Mouse (Mus musculus) olfactory bulb, adult 2 months (tissue): ENCODE data around the gene Aldh4a1. TPM values are rescaled to one million over a fixed set of nuclear protein-coding genes. Genes with fewer than 3 reads are reported as not detected.

ENCODE experiments used
- H3K27ac ChIP-seq: fragments of 200-500 bp; 2 replicates; pipeline ENCODE4 v1.5.1; 2012; ENCODE audit warnings: low read depth, low read length; ENCODE audit not compliant: insufficient read depth
- H3K4me1 ChIP-seq: fragments of 200-500 bp; 2 replicates; pipeline ENCODE4 v1.6.1; 2012; ENCODE audit warnings: low read length; ENCODE audit not compliant: control insufficient read depth, insufficient read depth
- H3K4me3 ChIP-seq: fragments of 200-500 bp; 2 replicates; pipeline ENCODE4 v1.5.1; 2012; ENCODE audit warnings: mild to moderate bottlenecking, low read depth, low read length, moderate library complexity; ENCODE audit not compliant: insufficient read depth
- CTCF ChIP-seq: fragments of 200-500 bp; IDR thresholded peaks from 2 replicates; pipeline ENCODE4 v1.5.1; 2012; ENCODE audit warnings: low read depth, mild to moderate bottlenecking, low read length, moderate library complexity; ENCODE audit not compliant: insufficient read depth
- POLR2A ChIP-seq: fragments of 200-500 bp; IDR thresholded peaks from 2 replicates; pipeline ENCODE4 v1.6.1; 2012; ENCODE audit warnings: mild to moderate bottlenecking, low read depth, low read length, moderate library complexity; ENCODE audit not compliant: insufficient read depth
- WGBS: fragments of 180-500 bp; shearing (Covaris S2); methylation state at CpG from one replicate; pipeline ENCODE4 v1.1.7; 2018; 5-methylcytosine and 5-hydroxymethylcytosine counted together
- polyA plus RNA-seq: library from polyadenylated mRNA; stranded (reverse); fragments of >200 nt; gene quantifications from 2 replicates; pipeline ENCODE4 v1.2.4, GENCODE M21; 2012; ENCODE audit warnings: low replicate concordance; ENCODE audit not compliant: missing spikeins, insufficient read depth, insufficient read length

The Aldh4a1 gene
- polyA plus RNA-seq, 1 experiment = not detected

DNA sequence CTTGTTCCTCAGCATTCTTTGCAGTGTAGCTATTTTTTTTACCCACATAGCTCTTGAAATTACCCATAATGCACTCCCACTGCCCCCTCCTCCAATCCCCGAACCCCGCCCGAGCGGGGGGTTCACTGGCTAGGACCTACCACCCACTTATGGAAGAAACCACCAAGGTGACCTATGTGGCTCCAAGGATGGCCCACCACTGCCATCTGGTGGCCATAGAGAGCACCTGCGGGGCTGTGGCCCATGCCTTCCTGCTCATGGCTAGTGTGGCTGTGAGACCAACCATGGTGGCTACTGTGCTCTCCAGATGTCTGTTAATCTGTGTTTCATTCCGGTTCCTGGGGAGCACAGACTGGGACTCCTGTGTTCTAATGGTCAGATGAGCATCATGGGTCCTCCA lies 47.2 kb downstream of the Aldh4a1 start:
- 7% methylated on average over 6 of the region's 6 CpGs for WGBS
- Histone ChIP-seq H3K4me3 (no peak overlapping the region), H3K4me1 (peaks cover 6% of the 10 kb centered on the region), H3K27ac (no peak overlapping the region)
- no peak for TF ChIP-seq POLR2A
- peak; percentile 95 for TF ChIP-seq CTCF

DNA sequence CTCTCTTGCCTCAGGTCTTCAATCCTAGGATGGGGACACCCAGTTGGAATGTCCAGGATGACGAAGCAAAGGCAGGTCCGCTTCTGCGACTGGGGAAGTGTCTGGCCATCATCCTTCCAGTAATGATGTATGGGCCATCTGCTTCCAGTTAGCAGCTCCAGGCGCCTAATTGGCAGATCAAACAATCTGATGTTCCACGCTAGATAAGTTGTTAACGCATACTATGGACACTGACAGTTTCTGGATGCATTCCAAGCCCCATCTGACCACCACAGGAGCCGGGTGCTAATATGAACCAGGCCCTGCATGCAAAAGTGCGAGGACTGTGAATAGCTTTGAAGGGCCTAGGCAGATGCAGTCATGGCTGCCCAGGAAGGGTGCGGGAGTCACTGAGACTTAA lies 53.0 kb downstream of the Aldh4a1 start:
- Histone ChIP-seq H3K27ac (no peak overlapping the region), H3K4me3 (no peak overlapping the region), H3K4me1 (no peaks in the 10 kb centered on the region)
- WGBS = 85% methylated on average over 9 of the region's 9 CpGs
- TF ChIP-seq CTCF (no peak), POLR2A (no peak)

DNA sequence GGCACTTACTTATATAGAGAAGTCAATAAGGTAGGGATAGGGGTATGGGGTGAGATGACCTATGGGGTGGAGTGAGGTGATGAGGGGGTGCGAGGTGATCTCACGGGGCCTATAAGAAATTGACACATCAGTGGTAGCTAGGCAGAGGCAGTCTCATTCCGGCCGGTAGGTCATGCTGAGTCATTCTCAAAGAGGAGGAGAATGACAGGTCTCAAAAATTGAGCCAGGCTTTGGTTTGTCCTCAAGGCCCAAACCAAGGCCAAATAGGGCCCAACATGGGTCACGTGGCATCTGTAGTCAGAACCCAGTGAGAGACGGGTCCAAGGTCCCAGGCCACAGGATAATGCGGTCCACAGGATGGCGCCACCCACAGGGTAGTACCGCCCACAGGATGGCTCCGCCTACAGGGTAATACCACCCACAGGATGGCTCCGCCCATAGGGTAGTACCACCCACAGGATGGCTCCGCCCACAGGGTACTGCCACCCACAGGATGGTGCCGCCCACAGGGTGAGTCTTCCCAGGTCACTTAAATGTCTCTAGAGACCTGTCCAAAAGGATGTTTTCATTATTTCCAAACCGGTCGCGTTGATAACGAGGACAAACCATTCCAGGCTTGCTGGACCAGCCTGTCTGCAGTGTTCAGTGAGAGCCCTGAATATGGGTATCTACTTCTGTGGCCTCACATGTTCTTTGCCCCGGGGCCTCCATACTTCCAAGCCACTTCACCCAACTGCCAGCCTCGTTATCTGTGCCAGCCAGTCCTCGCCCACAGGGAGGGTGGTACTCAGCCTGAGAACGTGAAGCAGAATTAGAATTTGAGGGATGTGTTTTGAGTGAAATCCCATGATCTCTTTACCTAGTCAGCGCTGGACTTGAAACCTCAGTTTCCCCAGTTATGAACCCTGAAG lies 61.3 kb downstream of the Aldh4a1 start:
- WGBS = 79% methylated on average over 22 of the region's 22 CpGs
- no peak for TF ChIP-seq CTCF
- TF ChIP-seq POLR2A = no peak
- H3K27ac ChIP-seq = no peak overlapping the region
- H3K4me3 ChIP-seq = no peak overlapping the region
- no peaks in the 10 kb centered on the region for H3K4me1 ChIP-seq

DNA sequence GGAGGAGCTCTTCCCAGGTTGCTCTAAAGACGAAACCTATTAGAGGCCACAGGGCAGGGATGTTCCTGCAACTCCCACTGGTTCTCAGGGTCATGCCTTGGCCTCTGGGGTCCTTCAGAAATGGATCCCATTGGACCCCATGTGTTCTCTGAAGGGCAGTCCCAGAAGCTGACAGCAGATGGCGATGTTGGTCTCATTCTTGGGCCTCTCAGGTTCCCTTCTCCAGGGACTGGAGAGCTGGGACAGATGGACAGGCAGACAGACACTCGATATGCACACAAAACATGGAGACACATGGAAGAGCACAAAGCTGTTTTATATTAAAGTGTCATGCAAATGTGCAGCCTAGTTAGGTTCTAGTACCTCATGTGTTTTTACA lies 62.0 kb downstream of the Aldh4a1 start:
- TF ChIP-seq POLR2A (no peak), CTCF (peak; percentile 72; the same call in 1 of the 2 replicates)
- Histone ChIP-seq H3K27ac (no peak overlapping the region), H3K4me1 (no peaks in the 10 kb centered on the region), H3K4me3 (no peak overlapping the region)
- WGBS = 15% methylated on average over 3 of the region's 3 CpGs

DNA sequence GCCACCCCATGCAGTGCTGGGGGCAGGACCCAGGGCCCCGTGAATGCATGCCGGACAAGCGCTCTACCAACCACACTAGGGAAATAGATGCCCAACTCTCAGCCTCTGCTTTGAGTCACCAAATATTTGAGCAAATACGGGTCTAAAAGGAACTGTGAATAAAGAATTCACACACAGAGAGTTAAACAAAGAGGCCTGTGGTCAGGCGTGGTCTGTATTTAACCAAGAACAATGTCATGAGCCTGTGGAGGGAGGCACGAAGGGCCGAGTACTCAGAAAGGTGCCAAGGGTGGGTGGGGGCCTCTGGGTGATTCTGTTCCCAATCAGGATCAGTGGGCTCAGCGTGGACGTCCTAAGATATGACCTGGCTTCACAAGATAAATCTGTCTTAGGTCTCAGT lies 65.4 kb downstream of the Aldh4a1 start:
- TF ChIP-seq CTCF (no peak), POLR2A (no peak)
- 69% methylated on average over 9 of the region's 9 CpGs for WGBS
- no peak overlapping the region for H3K27ac ChIP-seq
- no peak overlapping the region for H3K4me3 ChIP-seq
- H3K4me1 ChIP-seq = no peaks in the 10 kb centered on the region

DNA sequence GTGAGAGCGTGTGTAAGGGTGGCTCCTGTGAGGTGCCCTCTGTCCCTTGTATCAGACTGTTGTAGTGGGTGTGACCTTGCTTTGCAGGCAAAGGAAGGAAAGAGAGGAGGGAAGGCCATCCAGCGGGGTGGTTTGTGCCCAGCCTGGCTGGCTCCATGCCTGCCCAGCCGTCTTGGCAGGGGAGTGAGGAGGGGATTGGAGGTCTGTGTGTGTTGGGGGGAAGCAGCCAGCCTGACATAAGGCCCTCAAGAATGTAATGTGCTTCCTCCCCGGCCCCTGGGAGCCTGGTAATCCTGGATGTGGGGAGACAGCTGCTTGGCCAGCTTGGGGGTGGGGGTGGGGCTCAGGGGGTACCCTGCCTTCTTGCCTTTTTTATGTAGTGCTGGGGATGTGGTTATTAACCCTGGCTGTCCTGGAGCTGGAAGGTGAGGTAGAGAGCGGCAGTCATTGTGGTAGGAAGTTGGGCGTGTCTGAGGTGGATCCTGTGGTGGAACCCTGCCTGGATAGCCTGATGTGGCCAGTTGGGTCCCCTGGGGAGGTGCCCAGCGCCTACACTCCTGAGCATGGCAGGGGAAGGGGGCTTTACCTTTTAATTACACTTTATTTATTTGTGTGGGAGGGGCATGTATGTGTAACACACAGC lies 67.1 kb downstream of the Aldh4a1 start:
- 62% methylated on average over 7 of the region's 7 CpGs for WGBS
- H3K4me3 ChIP-seq = no peak overlapping the region
- no peak overlapping the region for H3K27ac ChIP-seq
- H3K4me1 ChIP-seq = no peaks in the 10 kb centered on the region
- no peak for TF ChIP-seq CTCF
- TF ChIP-seq POLR2A = no peak

DNA sequence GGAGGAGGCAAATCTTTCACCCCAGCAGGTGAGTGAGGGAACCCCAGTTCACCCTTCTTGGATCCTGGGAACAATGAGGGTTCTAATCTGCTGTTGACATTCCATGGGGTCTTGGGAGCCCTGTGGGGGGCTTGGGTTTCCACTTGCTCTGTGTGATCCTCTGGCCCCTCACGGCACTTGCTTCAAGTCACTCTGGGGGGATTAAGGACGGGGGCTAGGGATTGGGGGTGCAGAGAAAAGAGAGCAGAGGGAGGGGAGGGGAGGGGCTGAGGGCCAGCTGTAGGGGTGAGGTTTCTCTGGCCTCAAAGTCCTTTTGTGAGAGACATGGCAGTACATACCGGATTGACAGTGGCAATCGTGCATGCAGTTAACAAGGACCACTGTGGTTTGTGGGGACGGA lies 70.6 kb downstream of the Aldh4a1 start:
- 50% methylated on average over 5 of the region's 5 CpGs for WGBS
- H3K27ac ChIP-seq = no peak overlapping the region
- H3K4me1 ChIP-seq = no peaks in the 10 kb centered on the region
- H3K4me3 ChIP-seq = no peak overlapping the region
- TF ChIP-seq CTCF (no peak), POLR2A (no peak)

DNA sequence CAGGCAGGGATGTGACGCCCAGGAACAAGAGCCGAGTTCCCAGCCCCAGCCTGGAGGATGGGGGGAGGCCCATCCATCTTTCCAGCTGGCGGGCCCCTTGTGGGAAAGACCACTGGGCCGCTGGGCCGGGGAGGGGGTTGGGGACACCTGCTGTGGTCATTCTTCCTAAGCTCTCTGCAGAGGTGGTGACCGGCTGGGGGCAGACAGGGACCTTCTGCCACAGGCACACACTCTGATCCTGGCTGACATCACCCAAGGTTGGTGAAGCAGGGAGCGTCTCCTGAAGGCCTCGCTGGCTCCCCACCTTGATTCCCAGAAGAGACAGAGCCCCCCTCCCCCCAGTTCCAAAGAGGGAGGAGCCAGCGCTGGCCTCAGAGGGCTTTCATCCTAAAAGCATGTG lies 75.1 kb downstream of the Aldh4a1 start:
- no peak for TF ChIP-seq CTCF
- no peak for TF ChIP-seq POLR2A
- Histone ChIP-seq H3K27ac (no peak overlapping the region), H3K4me1 (no peaks in the 10 kb centered on the region), H3K4me3 (no peak overlapping the region)
- 45% methylated on average over 9 of the region's 9 CpGs for WGBS

DNA sequence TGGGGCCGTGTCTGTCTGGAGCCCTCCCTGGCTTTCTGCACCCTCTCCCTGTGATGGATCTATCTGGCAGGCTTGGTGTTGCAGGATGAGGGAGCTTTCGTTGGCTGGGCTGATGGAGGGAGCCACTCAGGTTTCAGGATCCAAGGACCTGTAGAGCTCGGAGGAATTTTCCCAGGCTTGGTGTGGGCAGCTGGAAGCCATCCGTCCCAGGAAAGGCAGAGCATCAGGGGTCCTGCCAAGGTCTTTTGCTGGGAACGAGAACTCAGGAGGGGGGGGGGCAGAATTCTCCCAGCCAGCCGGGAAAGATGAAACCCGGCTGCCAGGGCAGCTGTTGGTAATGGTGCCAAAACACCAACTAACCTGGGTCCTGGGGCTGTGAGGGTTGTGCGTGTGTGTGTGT lies 75.9 kb downstream of the Aldh4a1 start:
- Histone ChIP-seq H3K4me3 (no peak overlapping the region), H3K27ac (no peak overlapping the region), H3K4me1 (no peaks in the 10 kb centered on the region)
- TF ChIP-seq CTCF (no peak), POLR2A (no peak)
- WGBS = 73% methylated on average over 8 of the region's 8 CpGs

Other genes with a start within 250 kb of the Aldh4a1 start
- gene Iffo2, start 92.3 kb upstream of the Aldh4a1 start, polyA plus RNA-seq = not detected in 2 replicates
- gene Gm21969, start 19.7 kb upstream of the Aldh4a1 start, polyA plus RNA-seq = not detected in 2 replicates
- gene Tas1r2, start 30.7 kb downstream of the Aldh4a1 start, polyA plus RNA-seq = not detected in 2 replicates
- gene Pax7, start 210.7 kb downstream of the Aldh4a1 start, polyA plus RNA-seq = not detected in 2 replicates